Mouse (Mus musculus): ENCODE results near the gene Grid1. TPM values are rescaled to one million over a fixed set of nuclear protein-coding genes. Genes with fewer than 3 reads are reported as not detected.
A peak's percentile ranks its signal among the peaks of the same experiment; 100 is the strongest.

Grid1 gene
- polyA plus RNA-seq, 1 experiment from 2014 or later, result 5.2 TPM

GRCm38 (mm10) chr14:34816301-34816700 lies 3.6 kb upstream of the Grid1 start:
- H3K27me3 ChIP-seq, result peaks cover 63% of the 10 kb centered on the region
- no peak for ATAC-seq (ENCODE audit: low read depth)

GRCm38 (mm10) chr14:34818387-34818980 lies 1.4 kb upstream of the Grid1 start:
- H3K36me3 ChIP-seq, result no peaks in the 10 kb centered on the region
- no peak overlapping the region for H3K27ac ChIP-seq (replicated peaks)
- WGBS, result 6% methylated on average over 9 of the region's 9 CpGs

More at GRCm38 (mm10) chr14:34816301-34816700, 3.6 kb upstream of the Grid1 start:
- Histone ChIP-seq H3K9ac (no peak overlapping the region), H3K4me1 (replicated peaks) (peaks cover 16% of the 10 kb centered on the region), H3K4me2 (no peak overlapping the region), H3K9me3 (no peaks in the 10 kb centered on the region), H3K27ac (replicated peaks) (no peak overlapping the region), H3K4me3 (no peak overlapping the region), H3K36me3 (no peaks in the 10 kb centered on the region)
- WGBS, result 34% methylated on average over 3 of the region's 3 CpGs

GRCm38 (mm10) chr14:34819121-34819918 lies 588 bp upstream of the Grid1 start:
- H3K27ac ChIP-seq (replicated peaks), result peak overlapping the region; percentile 88
- peaks cover 73% of the 10 kb centered on the region for H3K27me3 ChIP-seq
- under 1% methylated on average over 63 of the region's 85 CpGs for WGBS
- peaks cover 42% of the 10 kb centered on the region for H3K4me1 ChIP-seq (replicated peaks)
- peak; percentile 88 for ATAC-seq (ENCODE audit: low read depth)
- no peaks in the 10 kb centered on the region for H3K36me3 ChIP-seq
- no peaks in the 10 kb centered on the region for H3K9me3 ChIP-seq
- H3K4me2 ChIP-seq, result peak overlapping the region; percentile 83
- H3K4me3 ChIP-seq, result peak overlapping the region; percentile 74
- peak overlapping the region; percentile 88 for H3K9ac ChIP-seq

More at GRCm38 (mm10) chr14:34818387-34818980, 1.4 kb upstream of the Grid1 start:
- Histone ChIP-seq H3K4me3 (peak overlapping the region; percentile 74), H3K4me2 (peak overlapping the region; percentile 83), H3K4me1 (replicated peaks) (peaks cover 38% of the 10 kb centered on the region), H3K9me3 (no peaks in the 10 kb centered on the region), H3K9ac (peak overlapping the region; percentile 88), H3K27me3 (peaks cover 75% of the 10 kb centered on the region)
- ATAC-seq (ENCODE audit: low read depth), result no peak

GRCm38 (mm10) chr14:34820653-34821005 lies 721 bp downstream of the Grid1 start:
- Histone ChIP-seq H3K27me3 (peaks cover 63% of the 10 kb centered on the region), H3K36me3 (no peaks in the 10 kb centered on the region), H3K9me3 (no peaks in the 10 kb centered on the region), H3K4me1 (replicated peaks) (peaks cover 45% of the 10 kb centered on the region), H3K4me3 (peak overlapping the region; percentile 74), H3K4me2 (peak overlapping the region; percentile 83), H3K9ac (peak overlapping the region; percentile 88), H3K27ac (replicated peaks) (no peak overlapping the region; the same call in 1 of the 2 replicates)
- WGBS, result 2% methylated on average over 12 of the region's 12 CpGs
- no peak for ATAC-seq (ENCODE audit: low read depth)

- WGBS, result 1% methylated on average over 26 of the region's 26 CpGs
- no peak for ATAC-seq (ENCODE audit: low read depth)
- Histone ChIP-seq H3K27ac (replicated peaks) (no peak overlapping the region), H3K4me3 (peak overlapping the region; percentile 74), H3K9me3 (no peaks in the 10 kb centered on the region), H3K4me2 (peak overlapping the region; percentile 83), H3K36me3 (no peaks in the 10 kb centered on the region), H3K27me3 (peaks cover 57% of the 10 kb centered on the region), H3K9ac (peak overlapping the region; percentile 88), H3K4me1 (replicated peaks) (peaks cover 51% of the 10 kb centered on the region)
Observed at GRCm38 (mm10) chr14:34821131-34821790, 1.4 kb downstream of the Grid1 start.

GRCm38 (mm10) chr14:34823136-34823535 lies 3.2 kb downstream of the Grid1 start:
- H3K27ac ChIP-seq (replicated peaks), result no peak overlapping the region

GRCm38 (mm10) chr14:34824186-34824585 lies 4.3 kb downstream of the Grid1 start:
- ATAC-seq (ENCODE audit: low read depth), result no peak
- 86% methylated on average over 3 of the region's 3 CpGs for WGBS
- Histone ChIP-seq H3K9me3 (no peaks in the 10 kb centered on the region), H3K9ac (no peak overlapping the region), H3K4me3 (no peak overlapping the region), H3K36me3 (no peaks in the 10 kb centered on the region), H3K27ac (replicated peaks) (no peak overlapping the region), H3K4me1 (replicated peaks) (peaks cover 52% of the 10 kb centered on the region), H3K27me3 (peaks cover 28% of the 10 kb centered on the region), H3K4me2 (no peak overlapping the region)

More at GRCm38 (mm10) chr14:34823136-34823535, 3.2 kb downstream of the Grid1 start:
- Histone ChIP-seq H3K4me1 (replicated peaks) (peaks cover 56% of the 10 kb centered on the region), H3K27me3 (peaks cover 38% of the 10 kb centered on the region), H3K4me3 (peak overlapping the region; percentile 37), H3K36me3 (no peaks in the 10 kb centered on the region), H3K9ac (peak overlapping the region; percentile 67), H3K9me3 (no peaks in the 10 kb centered on the region), H3K4me2 (peak overlapping the region; percentile 83)
- WGBS, result under 1% methylated on average over 17 of the region's 17 CpGs
- ATAC-seq (ENCODE audit: low read depth), result peak; percentile 42

GRCm38 (mm10) chr14:34825902-34826301 lies 6.0 kb downstream of the Grid1 start:
- ATAC-seq (ENCODE audit: low read depth), result 0 out of 2 replicates have a peak, but pooled peaks have one; percentile 25
- H3K4me3 ChIP-seq, result no peak overlapping the region
- 16% methylated on average over 3 of the region's 3 CpGs for WGBS

GRCm38 (mm10) chr14:34829831-34830230 lies 9.9 kb downstream of the Grid1 start:
- H3K9ac ChIP-seq, result no peak overlapping the region
- ATAC-seq (ENCODE audit: low read depth), result no peak
- H3K4me3 ChIP-seq, result no peak overlapping the region
- no peak overlapping the region for H3K27ac ChIP-seq (replicated peaks)
- H3K4me1 ChIP-seq (replicated peaks), result peaks cover 14% of the 10 kb centered on the region; the same call in 1 of the 2 replicates
- H3K36me3 ChIP-seq, result no peaks in the 10 kb centered on the region
- no peak overlapping the region for H3K4me2 ChIP-seq
- H3K27me3 ChIP-seq, result no peaks in the 10 kb centered on the region
- WGBS, result 68% methylated on average over 6 of the region's 6 CpGs
- no peaks in the 10 kb centered on the region for H3K9me3 ChIP-seq

More at GRCm38 (mm10) chr14:34825902-34826301, 6.0 kb downstream of the Grid1 start:
- Histone ChIP-seq H3K9ac (no peak overlapping the region), H3K27me3 (peaks cover 20% of the 10 kb centered on the region), H3K4me2 (no peak overlapping the region), H3K9me3 (no peaks in the 10 kb centered on the region), H3K27ac (replicated peaks) (no peak overlapping the region), H3K36me3 (no peaks in the 10 kb centered on the region), H3K4me1 (replicated peaks) (peaks cover 44% of the 10 kb centered on the region)

GRCm38 (mm10) chr14:34837145-34837544 lies 17.2 kb downstream of the Grid1 start:
- H3K4me2 ChIP-seq, result no peak overlapping the region

GRCm38 (mm10) chr14:34838999-34839398 lies 19.1 kb downstream of the Grid1 start:
- no peak overlapping the region for H3K27ac ChIP-seq (replicated peaks)
- no peak overlapping the region for H3K4me2 ChIP-seq
- WGBS, result 74% methylated on average over 6 of the region's 6 CpGs
- H3K4me3 ChIP-seq, result no peak overlapping the region
- peaks cover 6% of the 10 kb centered on the region; the same call in 1 of the 2 replicates for H3K4me1 ChIP-seq (replicated peaks)
- no peaks in the 10 kb centered on the region for H3K9me3 ChIP-seq
- H3K27me3 ChIP-seq, result no peaks in the 10 kb centered on the region
- H3K36me3 ChIP-seq, result 0 out of 2 replicates have a peak, but pooled peaks cover 5% of the 10 kb centered on the region
- no peak for ATAC-seq (ENCODE audit: low read depth)
- no peak overlapping the region for H3K9ac ChIP-seq

More at GRCm38 (mm10) chr14:34837145-34837544, 17.2 kb downstream of the Grid1 start:
- 81% methylated on average over 3 of the region's 3 CpGs for WGBS
- Histone ChIP-seq H3K9me3 (no peaks in the 10 kb centered on the region), H3K36me3 (no peaks in the 10 kb centered on the region), H3K9ac (no peak overlapping the region), H3K4me3 (no peak overlapping the region), H3K4me1 (replicated peaks) (peaks cover 6% of the 10 kb centered on the region; the same call in 1 of the 2 replicates), H3K27me3 (no peaks in the 10 kb centered on the region), H3K27ac (replicated peaks) (no peak overlapping the region)
- ATAC-seq (ENCODE audit: low read depth), result no peak

GRCm38 (mm10) chr14:34839898-34840297 lies 20.0 kb downstream of the Grid1 start:
- Histone ChIP-seq H3K4me1 (replicated peaks) (peaks cover 6% of the 10 kb centered on the region; the same call in 1 of the 2 replicates), H3K27me3 (no peaks in the 10 kb centered on the region), H3K9me3 (no peaks in the 10 kb centered on the region), H3K4me3 (no peak overlapping the region), H3K27ac (replicated peaks) (no peak overlapping the region), H3K9ac (no peak overlapping the region), H3K4me2 (no peak overlapping the region), H3K36me3 (0 out of 2 replicates have a peak, but pooled peaks cover 5% of the 10 kb centered on the region)
- no peak for ATAC-seq (ENCODE audit: low read depth)
- WGBS, result 91% methylated on average over 4 of the region's 4 CpGs
